Mouse (Mus musculus) cerebellum, adult 2 months (tissue): ENCODE data around the gene Id3.

ENCODE experiments used
- CTCF ChIP-seq: fragments of 200-500 bp; IDR thresholded peaks from 2 replicates; pipeline ENCODE4 v1.5.1; 2011; ENCODE audit warnings: low read depth, mild to moderate bottlenecking, control low read depth, low read length, moderate library complexity, borderline replicate concordance; ENCODE audit not compliant: insufficient read depth
- POLR2A ChIP-seq: fragments of 200-500 bp; IDR thresholded peaks from 2 replicates; pipeline ENCODE4 v1.6.1; 2011; ENCODE audit warnings: low read length, control low read depth, borderline replicate concordance; ENCODE audit not compliant: insufficient read depth

GRCm38 (mm10) chr4:136133801-136134200 lies 9.5 kb upstream of the Id3 start:
- no peak for TF ChIP-seq CTCF
- TF ChIP-seq POLR2A = no peak
